Mouse (Mus musculus): ENCODE results near the gene Tubb2a. TPM values are rescaled to one million over a fixed set of nuclear protein-coding genes. Genes with fewer than 3 reads are reported as not detected.

Tubb2a gene
- polyA plus RNA-seq, 1 experiment from 2014 or later: 170 TPM

GRCm38 (mm10) chr13:34087052-34087812 is 9.4 kb upstream of the Tubb2a start:
- H3K27me3 ChIP-seq (ENCODE audit: insufficient read depth, low read length): no peaks in the 10 kb centered on the region
- H3K4me1 ChIP-seq (replicated peaks; ENCODE audit: insufficient read depth, low read length): 0 out of 2 replicates have a peak, but pooled peaks cover 3% of the 10 kb centered on the region
- H3K9ac ChIP-seq (ENCODE audit: low read depth, low read length): no peak overlapping the region
- no peak for DNase-seq (ENCODE audit: low spot score)
- WGBS: 50% methylated on average over 7 of the region's 7 CpGs
- no peak overlapping the region for H3K4me2 ChIP-seq (ENCODE audit: low read length)
- no peak for ATAC-seq (replicated peaks; ENCODE audit: low FRiP score, low read depth)
- H3K36me3 ChIP-seq (ENCODE audit: insufficient read depth, low read length): no peaks in the 10 kb centered on the region
- no peak overlapping the region for H3K4me3 ChIP-seq (replicated peaks; ENCODE audit: low read depth, low read length)
- no peaks in the 10 kb centered on the region for H3K9me3 ChIP-seq (replicated peaks; ENCODE audit: low read length)
- no peak overlapping the region for H3K27ac ChIP-seq
- TF ChIP-seq CTCF (IDR thresholded peaks at IDR 0.05; ENCODE audit: low read depth): no peak

DNA sequence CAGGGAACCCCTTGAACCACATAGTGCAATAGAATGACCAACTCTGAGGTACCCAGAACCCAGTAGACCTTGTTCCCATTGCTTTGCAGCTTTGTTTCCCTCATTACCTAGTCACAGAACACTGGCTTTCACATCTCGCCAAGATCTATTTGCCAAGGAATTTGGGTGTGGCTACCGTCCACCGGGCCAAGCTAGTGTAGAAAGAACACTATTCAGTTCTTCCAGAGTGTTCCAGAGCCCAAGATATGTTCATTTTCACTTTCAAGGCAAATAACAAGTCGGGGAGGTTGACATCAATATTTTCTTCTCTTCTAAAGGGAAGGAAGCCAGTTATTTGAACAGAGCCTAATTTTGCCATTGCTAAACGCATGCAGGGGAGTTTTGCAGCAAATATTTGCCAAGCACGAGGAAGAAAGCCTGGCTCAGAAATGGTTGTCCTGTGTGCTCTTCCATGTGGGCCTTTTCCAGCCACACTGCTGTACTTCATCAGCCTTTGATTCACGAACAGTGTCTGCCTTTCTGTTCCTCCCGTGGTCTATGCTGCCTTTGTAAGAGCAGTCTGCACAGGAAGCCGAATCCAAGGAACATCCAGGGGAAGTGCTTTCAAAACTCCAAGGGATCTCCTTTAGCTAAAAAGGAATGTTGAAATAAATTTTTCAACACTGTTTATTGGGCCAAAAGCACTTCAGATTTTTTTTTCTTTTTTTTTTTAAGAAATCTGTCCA is 6.4 kb upstream of the Tubb2a start:
- Histone ChIP-seq H3K4me1 (replicated peaks; ENCODE audit: insufficient read depth, low read length) (0 out of 2 replicates have a peak, but pooled peaks cover 3% of the 10 kb centered on the region), H3K4me2 (ENCODE audit: low read length) (no peak overlapping the region), H3K4me3 (replicated peaks; ENCODE audit: low read depth, low read length) (no peak overlapping the region), H3K9me3 (replicated peaks; ENCODE audit: low read length) (no peaks in the 10 kb centered on the region), H3K9ac (ENCODE audit: low read depth, low read length) (no peak overlapping the region), H3K36me3 (ENCODE audit: insufficient read depth, low read length) (no peaks in the 10 kb centered on the region), H3K27ac (no peak overlapping the region), H3K27me3 (ENCODE audit: insufficient read depth, low read length) (no peaks in the 10 kb centered on the region)
- WGBS: 63% methylated on average over 9 of the region's 9 CpGs
- no peak for TF ChIP-seq CTCF (IDR thresholded peaks at IDR 0.05; ENCODE audit: low read depth)
- ATAC-seq (replicated peaks; ENCODE audit: low FRiP score, low read depth): no peak
- DNase-seq (ENCODE audit: low spot score): no peak

- no peak for ATAC-seq (replicated peaks; ENCODE audit: low FRiP score, low read depth)
- no peak for DNase-seq (ENCODE audit: low spot score)
- Histone ChIP-seq H3K4me2 (ENCODE audit: low read length) (no peak overlapping the region), H3K36me3 (ENCODE audit: insufficient read depth, low read length) (no peaks in the 10 kb centered on the region), H3K27me3 (ENCODE audit: insufficient read depth, low read length) (no peaks in the 10 kb centered on the region), H3K9me3 (replicated peaks; ENCODE audit: low read length) (no peaks in the 10 kb centered on the region), H3K9ac (ENCODE audit: low read depth, low read length) (no peak overlapping the region), H3K4me1 (replicated peaks; ENCODE audit: insufficient read depth, low read length) (peaks cover 8% of the 10 kb centered on the region), H3K4me3 (replicated peaks; ENCODE audit: low read depth, low read length) (no peak overlapping the region), H3K27ac (no peak overlapping the region)
- no peak for TF ChIP-seq CTCF (IDR thresholded peaks at IDR 0.05; ENCODE audit: low read depth)
- WGBS: 76% methylated on average over 4 of the region's 4 CpGs
Observed at GRCm38 (mm10) chr13:34081926-34082325, 4.1 kb upstream of the Tubb2a start.

GRCm38 (mm10) chr13:34079801-34080200 is 2.0 kb upstream of the Tubb2a start:
- Histone ChIP-seq H3K9ac (ENCODE audit: low read depth, low read length) (no peak overlapping the region), H3K36me3 (ENCODE audit: insufficient read depth, low read length) (no peaks in the 10 kb centered on the region), H3K4me3 (replicated peaks; ENCODE audit: low read depth, low read length) (no peak overlapping the region), H3K27ac (no peak overlapping the region), H3K4me1 (replicated peaks; ENCODE audit: insufficient read depth, low read length) (peaks cover 14% of the 10 kb centered on the region), H3K27me3 (ENCODE audit: insufficient read depth, low read length) (no peaks in the 10 kb centered on the region), H3K4me2 (ENCODE audit: low read length) (no peak overlapping the region), H3K9me3 (replicated peaks; ENCODE audit: low read length) (no peaks in the 10 kb centered on the region)
- TF ChIP-seq CTCF (IDR thresholded peaks at IDR 0.05; ENCODE audit: low read depth): no peak
- DNase-seq (ENCODE audit: low spot score) (no peak), ATAC-seq (replicated peaks; ENCODE audit: low FRiP score, low read depth) (no peak)
- 86% methylated on average over 3 of the region's 3 CpGs for WGBS

DNA sequence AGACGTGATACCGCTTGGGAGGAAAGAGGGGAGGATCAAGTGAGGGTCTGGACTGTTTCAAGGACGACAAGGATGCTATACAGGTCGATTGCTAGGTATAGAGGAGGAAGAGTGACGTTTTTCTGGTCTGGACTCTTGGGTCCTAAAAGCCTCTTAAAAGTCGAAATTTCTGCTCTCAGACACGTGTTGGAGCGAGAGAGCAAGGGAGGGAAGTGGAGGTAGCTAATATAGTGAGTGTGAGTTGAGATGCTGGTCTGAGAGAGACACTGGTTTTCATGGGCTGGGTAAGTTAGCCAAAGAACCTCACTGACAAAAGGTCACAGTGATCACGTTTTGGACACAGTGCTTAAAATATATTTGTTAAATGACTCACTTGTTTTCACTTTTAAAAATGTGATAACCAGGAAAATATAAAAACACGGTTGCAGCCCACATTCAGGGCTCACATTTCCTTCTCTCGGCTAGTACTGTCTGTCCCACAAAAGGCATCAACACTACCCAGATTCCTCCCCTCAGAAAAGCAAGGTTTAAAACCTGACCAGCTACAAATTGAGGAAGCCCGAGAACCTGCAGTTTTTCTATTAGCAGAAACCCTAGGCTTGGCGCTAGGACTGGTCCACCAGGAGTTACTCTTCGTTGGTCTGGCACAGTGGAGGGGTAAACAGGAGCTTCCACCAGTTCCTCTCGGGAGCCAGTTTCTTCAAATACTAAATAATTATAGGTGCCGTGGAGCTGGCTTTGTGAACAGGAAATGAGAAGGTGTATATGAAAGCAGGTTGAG is 883 bp upstream of the Tubb2a start:
- Histone ChIP-seq H3K27me3 (ENCODE audit: insufficient read depth, low read length) (no peaks in the 10 kb centered on the region), H3K9ac (ENCODE audit: low read depth, low read length) (peak overlapping the region; percentile 78; the same call in 1 of the 2 replicates), H3K27ac (no peak overlapping the region), H3K4me3 (replicated peaks; ENCODE audit: low read depth, low read length) (peak overlapping the region; percentile 82; the same call in 1 of the 2 replicates), H3K4me2 (ENCODE audit: low read length) (peak overlapping the region; percentile 94), H3K4me1 (replicated peaks; ENCODE audit: insufficient read depth, low read length) (peaks cover 14% of the 10 kb centered on the region), H3K36me3 (ENCODE audit: insufficient read depth, low read length) (no peaks in the 10 kb centered on the region), H3K9me3 (replicated peaks; ENCODE audit: low read length) (no peaks in the 10 kb centered on the region)
- ATAC-seq (replicated peaks; ENCODE audit: low FRiP score, low read depth): no peak
- TF ChIP-seq CTCF (IDR thresholded peaks at IDR 0.05; ENCODE audit: low read depth): no peak
- no peak for DNase-seq (ENCODE audit: low spot score)
- WGBS: 39% methylated on average over 16 of the region's 16 CpGs

Data from kidney, postnatal 0 days (tissue).